Mouse (Mus musculus): ENCODE measurements around the gene Tm7sf2. TPM values are rescaled to one million over a fixed set of nuclear protein-coding genes. Genes with fewer than 3 reads are reported as not detected.

The Tm7sf2 gene
- polyA plus RNA-seq, 1 experiment from 2014 or later, result 13.4 TPM

GRCm38 (mm10) chr19:6029426-6029825, 38.7 kb downstream of the Tm7sf2 start:
- no peak for TF ChIP-seq CTCF (IDR thresholded peaks at IDR 0.05; ENCODE audit: low read depth)
- Histone ChIP-seq H3K27ac (ENCODE audit: low read depth, low read length) (no peak overlapping the region), H3K4me2 (replicated peaks; ENCODE audit: low read depth) (no peak overlapping the region), H3K36me3 (ENCODE audit: control insufficient read depth, insufficient read depth) (no peaks in the 10 kb centered on the region), H3K27me3 (replicated peaks; ENCODE audit: control insufficient read depth, insufficient read depth, low read length) (no peaks in the 10 kb centered on the region), H3K9me3 (ENCODE audit: control insufficient read depth) (no peaks in the 10 kb centered on the region), H3K9ac (ENCODE audit: low read depth, low read length) (no peak overlapping the region), H3K4me1 (replicated peaks; ENCODE audit: control insufficient read depth, insufficient read depth, low read length) (no peaks in the 10 kb centered on the region), H3K4me3 (ENCODE audit: low read depth, low read length) (no peak overlapping the region)
- 84% methylated on average over 9 of the region's 9 CpGs for WGBS
- no peak for ATAC-seq

- no peak overlapping the region for H3K4me3 ChIP-seq (ENCODE audit: low read depth, low read length)
- no peaks in the 10 kb centered on the region for H3K9me3 ChIP-seq (ENCODE audit: control insufficient read depth)
- H3K4me1 ChIP-seq (replicated peaks; ENCODE audit: control insufficient read depth, insufficient read depth, low read length), result no peaks in the 10 kb centered on the region
- H3K27ac ChIP-seq (ENCODE audit: low read depth, low read length), result no peak overlapping the region
- no peak for ATAC-seq
- 65% methylated on average over 6 of the region's 6 CpGs for WGBS
- no peak overlapping the region for H3K4me2 ChIP-seq (replicated peaks; ENCODE audit: low read depth)
- H3K36me3 ChIP-seq (ENCODE audit: control insufficient read depth, insufficient read depth), result no peaks in the 10 kb centered on the region
- H3K27me3 ChIP-seq (replicated peaks; ENCODE audit: control insufficient read depth, insufficient read depth, low read length), result no peaks in the 10 kb centered on the region
- no peak for TF ChIP-seq CTCF (IDR thresholded peaks at IDR 0.05; ENCODE audit: low read depth)
- no peak overlapping the region for H3K9ac ChIP-seq (ENCODE audit: low read depth, low read length)
These were observed 39.2 kb downstream of the Tm7sf2 start for GRCm38 (mm10) chr19:6028991-6029390.

GRCm38 (mm10) chr19:6023930-6024329, 44.2 kb downstream of the Tm7sf2 start:
- Histone ChIP-seq H3K9me3 (ENCODE audit: control insufficient read depth) (no peaks in the 10 kb centered on the region), H3K4me1 (replicated peaks; ENCODE audit: control insufficient read depth, insufficient read depth, low read length) (no peaks in the 10 kb centered on the region), H3K27me3 (replicated peaks; ENCODE audit: control insufficient read depth, insufficient read depth, low read length) (no peaks in the 10 kb centered on the region), H3K4me3 (ENCODE audit: low read depth, low read length) (no peak overlapping the region), H3K27ac (ENCODE audit: low read depth, low read length) (no peak overlapping the region), H3K36me3 (ENCODE audit: control insufficient read depth, insufficient read depth) (no peaks in the 10 kb centered on the region), H3K9ac (ENCODE audit: low read depth, low read length) (no peak overlapping the region), H3K4me2 (replicated peaks; ENCODE audit: low read depth) (no peak overlapping the region)
- TF ChIP-seq CTCF (IDR thresholded peaks at IDR 0.05; ENCODE audit: low read depth), result no peak
- WGBS, result 85% methylated on average over 7 of the region's 7 CpGs
- ATAC-seq, result no peak

- H3K36me3 ChIP-seq (ENCODE audit: control insufficient read depth, insufficient read depth), result no peaks in the 10 kb centered on the region
- no peak overlapping the region for H3K4me3 ChIP-seq (ENCODE audit: low read depth, low read length)
- 63% methylated on average over 8 of the region's 8 CpGs for WGBS
- TF ChIP-seq CTCF (IDR thresholded peaks at IDR 0.05; ENCODE audit: low read depth), result no peak
- H3K4me1 ChIP-seq (replicated peaks; ENCODE audit: control insufficient read depth, insufficient read depth, low read length), result no peaks in the 10 kb centered on the region
- no peaks in the 10 kb centered on the region for H3K9me3 ChIP-seq (ENCODE audit: control insufficient read depth)
- no peaks in the 10 kb centered on the region for H3K27me3 ChIP-seq (replicated peaks; ENCODE audit: control insufficient read depth, insufficient read depth, low read length)
- ATAC-seq, result no peak
- H3K27ac ChIP-seq (ENCODE audit: low read depth, low read length), result no peak overlapping the region
- H3K4me2 ChIP-seq (replicated peaks; ENCODE audit: low read depth), result no peak overlapping the region
- no peak overlapping the region for H3K9ac ChIP-seq (ENCODE audit: low read depth, low read length)
These were observed 45.1 kb downstream of the Tm7sf2 start for GRCm38 (mm10) chr19:6023059-6023458.

GRCm38 (mm10) chr19:6020276-6020675, 47.9 kb downstream of the Tm7sf2 start:
- peak; percentile 62 for TF ChIP-seq CTCF (IDR thresholded peaks at IDR 0.05; ENCODE audit: low read depth)
- ATAC-seq, result no peak
- Histone ChIP-seq H3K4me1 (replicated peaks; ENCODE audit: control insufficient read depth, insufficient read depth, low read length) (no peaks in the 10 kb centered on the region), H3K4me3 (ENCODE audit: low read depth, low read length) (no peak overlapping the region), H3K36me3 (ENCODE audit: control insufficient read depth, insufficient read depth) (no peaks in the 10 kb centered on the region), H3K27me3 (replicated peaks; ENCODE audit: control insufficient read depth, insufficient read depth, low read length) (no peaks in the 10 kb centered on the region), H3K9me3 (ENCODE audit: control insufficient read depth) (no peaks in the 10 kb centered on the region), H3K27ac (ENCODE audit: low read depth, low read length) (no peak overlapping the region), H3K9ac (ENCODE audit: low read depth, low read length) (no peak overlapping the region), H3K4me2 (replicated peaks; ENCODE audit: low read depth) (no peak overlapping the region)
- WGBS, result 41% methylated on average over 3 of the region's 3 CpGs

- 32% methylated on average over 15 of the region's 15 CpGs for WGBS
- H3K9me3 ChIP-seq (ENCODE audit: control insufficient read depth), result no peaks in the 10 kb centered on the region
- H3K9ac ChIP-seq (ENCODE audit: low read depth, low read length), result no peak overlapping the region
- no peak overlapping the region for H3K4me3 ChIP-seq (ENCODE audit: low read depth, low read length)
- H3K27me3 ChIP-seq (replicated peaks; ENCODE audit: control insufficient read depth, insufficient read depth, low read length), result no peaks in the 10 kb centered on the region
- H3K4me2 ChIP-seq (replicated peaks; ENCODE audit: low read depth), result 0 out of 2 replicates have a peak overlapping the region, but pooled peaks have one; percentile 13
- H3K27ac ChIP-seq (ENCODE audit: low read depth, low read length), result no peak overlapping the region
- H3K4me1 ChIP-seq (replicated peaks; ENCODE audit: control insufficient read depth, insufficient read depth, low read length), result no peaks in the 10 kb centered on the region
- 0 out of 2 replicates have a peak, but pooled peaks have one; percentile 16 for ATAC-seq
- no peaks in the 10 kb centered on the region; the same call in 1 of the 2 replicates for H3K36me3 ChIP-seq (ENCODE audit: control insufficient read depth, insufficient read depth)
- TF ChIP-seq CTCF (IDR thresholded peaks at IDR 0.05; ENCODE audit: low read depth), result peak; percentile 95
These were observed 49.8 kb downstream of the Tm7sf2 start for GRCm38 (mm10) chr19:6018142-6019089.

All from intestine, postnatal 0 days (tissue).